Mouse (Mus musculus) spleen, adult 2 months (tissue): ENCODE measurements around the gene Zbtb26. TPM values are rescaled to one million over a fixed set of nuclear protein-coding genes. Genes with fewer than 3 reads are reported as not detected.
A peak's percentile ranks its signal among the peaks of the same experiment; 100 is the strongest.

ENCODE experiments used
- DNase-seq, 2 experiments: peaks; one replicate each; pipeline versions ENCODE4 v3.0.0 to v3.0.0-alpha.2; 2012 to 2021; ENCODE audit warnings: low spot score in 2 of 2, low read depth in 1 of 2
- H3K27ac ChIP-seq: fragments of 200-500 bp; 2 replicates; pipeline ENCODE4 v1.5.1; 2012; ENCODE audit warnings: low read length, inconsistent platforms; ENCODE audit not compliant: insufficient read depth
- H3K27me3 ChIP-seq: fragments of 200-500 bp; 2 replicates; pipeline ENCODE4 v1.6.1; 2012; ENCODE audit warnings: mild to moderate bottlenecking, moderate library complexity, low read length, inconsistent platforms; ENCODE audit not compliant: control insufficient read depth, insufficient read depth
- H3K36me3 ChIP-seq: fragments of 200-500 bp; 2 replicates; pipeline ENCODE4 v1.6.1; 2012; ENCODE audit warnings: mild to moderate bottlenecking, low read length, inconsistent platforms; ENCODE audit not compliant: control insufficient read depth, insufficient read depth
- H3K4me1 ChIP-seq: fragments of 200-500 bp; 2 replicates; pipeline ENCODE4 v1.6.1; 2011; ENCODE audit warnings: inconsistent platforms; ENCODE audit not compliant: control insufficient read depth, insufficient read depth, insufficient read length
- H3K4me3 ChIP-seq: fragments of 200-500 bp; 2 replicates; pipeline ENCODE4 v1.5.1; 2011; ENCODE audit warnings: mild to moderate bottlenecking, inconsistent platforms; ENCODE audit not compliant: insufficient read depth, insufficient read length; ENCODE audit errors: extremely low read depth
- CTCF ChIP-seq: fragments of 200-500 bp; IDR thresholded peaks from 2 replicates; pipeline ENCODE4 v1.5.1; 2011; ENCODE audit warnings: mild to moderate bottlenecking, inconsistent platforms; ENCODE audit not compliant: insufficient read depth, insufficient read length, insufficient replicate concordance; ENCODE audit errors: extremely low read depth
- POLR2A ChIP-seq: fragments of 200-500 bp; IDR thresholded peaks from 2 replicates; pipeline ENCODE4 v1.6.1; 2011; ENCODE audit warnings: low read depth, low read length, inconsistent platforms
- WGBS: fragments of 180-500 bp; shearing (Covaris S2); methylation state at CpG from one replicate; pipeline ENCODE4 v1.1.7; 2018; 5-methylcytosine and 5-hydroxymethylcytosine counted together
- polyA plus RNA-seq: library from polyadenylated mRNA; depleted of rRNA; stranded (reverse); fragments of >200 nt; gene quantifications from 2 replicates; pipeline ENCODE4 v1.2.3, GENCODE M21; 2012; rRNA removed

Gene Zbtb26
- polyA plus RNA-seq, 1 experiment: 1.9 TPM

DNA sequence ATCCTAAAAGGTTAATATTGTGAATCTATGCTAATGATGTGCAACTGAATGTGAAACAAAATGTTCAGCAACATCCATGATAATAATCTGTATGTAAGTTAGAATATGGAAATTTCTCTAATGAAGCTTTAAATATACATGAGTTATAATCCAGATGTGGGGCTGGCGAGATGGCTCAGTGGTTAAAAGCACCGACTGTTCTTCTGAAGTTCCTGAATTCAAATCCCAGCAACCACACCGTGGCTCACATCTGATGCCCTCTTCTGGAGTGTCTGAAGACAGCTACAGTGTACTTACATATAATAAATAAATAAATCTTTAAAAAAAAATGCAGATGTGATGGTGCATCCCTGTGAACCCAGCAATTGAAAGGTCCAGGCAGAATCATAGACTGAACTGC, 19.3 kb downstream of the Zbtb26 start:
- H3K4me3 ChIP-seq: no peak overlapping the region
- no peak for DNase-seq
- no peaks in the 10 kb centered on the region; the same call in none of the 2 replicates for H3K4me1 ChIP-seq
- 13% methylated on average over 3 of the region's 3 CpGs for WGBS
- TF ChIP-seq CTCF (no peak), POLR2A (no peak)
- no peaks in the 10 kb centered on the region for H3K27me3 ChIP-seq
- H3K27ac ChIP-seq: no peak overlapping the region
- peaks cover 2% of the 10 kb centered on the region for H3K36me3 ChIP-seq

DNA sequence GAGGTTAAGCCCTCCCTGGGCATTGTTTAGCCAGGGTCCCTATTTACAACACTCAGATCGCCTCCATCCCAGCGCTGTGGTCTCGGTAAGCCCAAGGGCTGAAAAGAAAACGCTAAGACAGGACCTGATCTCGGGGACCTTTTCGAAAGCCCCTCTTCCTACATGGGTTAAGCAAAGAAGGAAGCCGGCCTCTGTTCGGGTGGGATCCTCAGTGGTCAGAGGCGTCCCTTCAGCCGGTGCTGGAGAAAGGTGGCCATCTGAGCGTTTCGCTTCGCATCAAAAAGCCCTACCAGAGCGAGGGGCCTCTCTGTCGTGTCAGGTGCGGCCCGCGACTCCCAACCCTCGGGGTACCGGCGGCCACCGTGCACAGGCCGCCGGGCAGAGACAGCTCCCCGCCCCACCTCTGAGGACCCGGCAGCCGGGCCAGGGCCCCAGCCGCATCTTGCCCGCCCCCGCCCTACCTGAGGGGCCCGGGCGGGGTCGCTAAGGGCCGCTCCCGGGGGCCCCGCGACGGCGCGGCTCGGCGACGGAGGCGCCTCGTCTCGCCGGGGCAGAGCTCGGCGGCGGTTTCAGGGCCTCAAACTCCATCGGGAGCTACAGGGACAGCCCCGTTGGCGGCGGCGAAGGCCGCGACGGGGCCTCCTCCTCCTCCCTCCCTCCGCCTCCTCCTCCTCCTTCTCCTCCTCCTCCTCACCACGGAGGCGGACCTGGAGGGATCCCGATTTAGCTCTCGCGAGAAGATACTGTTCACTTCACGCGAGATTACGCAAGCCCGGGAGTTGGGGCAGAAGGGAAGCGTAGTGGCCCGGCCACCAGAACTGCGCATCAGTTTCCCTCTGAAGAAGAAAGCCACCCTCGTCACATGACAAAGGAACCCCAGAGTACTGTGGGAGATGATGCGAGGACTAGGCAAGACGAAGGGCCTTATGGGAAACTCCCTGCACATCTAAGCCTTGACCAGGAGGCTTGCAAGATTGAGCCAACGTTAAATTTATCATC, 20.3 kb downstream of the Zbtb26 start, which contains the start of gene Rc3h2:
Gene Rc3h2, minus strand, starts transcription at position 598 of the 999 bp plus-strand sequence.
- 1% methylated on average over 70 of the region's 75 CpGs for WGBS
- H3K27me3 ChIP-seq: no peaks in the 10 kb centered on the region
- no peaks in the 10 kb centered on the region; the same call in none of the 2 replicates for H3K4me1 ChIP-seq

DNA sequence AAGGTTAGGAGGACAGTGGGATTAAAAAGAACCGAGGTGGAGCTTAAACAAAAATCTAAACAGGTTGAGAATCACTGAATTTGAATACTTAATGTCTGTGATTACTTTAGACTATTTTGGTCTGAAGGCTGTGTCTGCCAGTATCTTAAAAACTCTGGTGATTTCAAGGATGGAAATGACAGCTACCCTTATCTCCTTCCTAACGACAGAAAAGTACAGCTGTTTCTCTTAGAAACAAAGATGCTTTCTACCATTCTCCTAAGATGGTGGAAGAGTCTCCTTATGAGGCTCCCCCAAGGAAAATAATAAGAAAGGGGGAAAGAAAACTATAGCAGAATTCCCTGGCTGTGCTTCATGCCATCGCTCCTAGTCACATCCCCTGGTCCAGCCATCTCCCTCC, 21.0 kb downstream of the Zbtb26 start:
- H3K36me3 ChIP-seq: no peaks in the 10 kb centered on the region; the same call in 1 of the 2 replicates
- DNase-seq: no peak
- H3K27me3 ChIP-seq: no peaks in the 10 kb centered on the region
- H3K4me3 ChIP-seq: peak overlapping the region; percentile 78
- no peaks in the 10 kb centered on the region; the same call in none of the 2 replicates for H3K4me1 ChIP-seq
- 5% methylated on average over 3 of the region's 3 CpGs for WGBS
- peak overlapping the region; percentile 83; the same call in 1 of the 2 replicates for H3K27ac ChIP-seq
- TF ChIP-seq POLR2A (no peak), CTCF (no peak)

More for the DNA sequence above, 20.3 kb downstream of the Zbtb26 start, which contains the start of gene Rc3h2:
- DNase-seq: peak; percentile 92 to 95
- Histone ChIP-seq H3K4me3 (peak within 1 kb of the TSS; percentile 78), H3K27ac (peak within 1 kb of the TSS; percentile 83), H3K36me3 (no peaks in the 10 kb centered on the region; the same call in 1 of the 2 replicates)
- TF ChIP-seq CTCF (no peak), POLR2A (peak; percentile 60)

DNA sequence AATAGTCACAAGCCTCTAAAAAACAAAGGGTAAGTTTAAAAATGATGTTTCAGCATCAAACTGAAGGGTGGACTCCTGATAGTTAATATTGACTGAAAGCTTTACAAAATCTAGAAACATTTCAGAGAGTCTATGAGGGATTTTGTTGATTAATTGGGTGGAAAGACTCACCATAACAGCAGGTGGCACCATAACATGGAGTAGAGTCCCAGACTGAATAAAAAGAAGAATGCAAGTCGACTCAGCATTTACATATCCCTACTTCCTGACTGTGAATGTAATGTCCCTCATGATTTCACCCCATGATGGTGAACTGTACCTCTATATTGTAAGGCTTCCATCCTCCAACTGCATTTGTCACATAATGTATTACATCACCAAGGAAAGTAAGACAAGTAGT, 47.4 kb downstream of the Zbtb26 start:
- 13% methylated on average over 1 of the region's 1 CpGs for WGBS

DNA sequence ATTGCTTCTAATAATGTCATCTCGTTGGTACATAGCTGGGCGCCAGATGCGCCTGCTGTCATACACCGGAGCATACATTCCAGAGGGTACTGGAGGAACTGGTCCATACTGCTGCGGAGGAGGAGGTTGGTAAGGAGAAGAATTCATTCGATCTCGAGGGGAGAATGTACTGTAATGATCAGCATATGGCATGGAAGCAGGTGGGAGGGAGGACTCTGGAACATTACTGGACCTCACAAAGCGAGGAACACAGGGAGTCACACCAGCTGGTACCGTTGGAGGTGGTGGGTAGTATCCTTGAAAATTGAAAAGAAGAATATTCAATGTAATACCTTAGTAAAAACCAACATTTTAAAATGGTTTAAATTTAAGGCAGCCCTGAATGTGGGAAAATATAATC, 60.0 kb downstream of the Zbtb26 start:
- WGBS: 96% methylated on average over 9 of the region's 9 CpGs
- no peak overlapping the region for H3K27ac ChIP-seq
- H3K4me3 ChIP-seq: no peak overlapping the region
- no peaks in the 10 kb centered on the region for H3K27me3 ChIP-seq
- no peaks in the 10 kb centered on the region for H3K4me1 ChIP-seq
- TF ChIP-seq CTCF: no peak
- H3K36me3 ChIP-seq: peaks cover 16% of the 10 kb centered on the region
- DNase-seq: no peak

More for the DNA sequence above, 47.4 kb downstream of the Zbtb26 start:
- no peak for DNase-seq
- no peaks in the 10 kb centered on the region for H3K27me3 ChIP-seq
- H3K4me1 ChIP-seq: no peaks in the 10 kb centered on the region; the same call in 1 of the 2 replicates
- no peak overlapping the region for H3K4me3 ChIP-seq
- no peak overlapping the region for H3K27ac ChIP-seq
- TF ChIP-seq POLR2A (no peak), CTCF (no peak)
- peaks cover 11% of the 10 kb centered on the region for H3K36me3 ChIP-seq

Other genes starting within 250 kb of the Zbtb26 start
- gene Olfr366, start 231.6 kb downstream of the Zbtb26 start, polyA plus RNA-seq: not detected in 2 replicates
- not detected in 2 replicates for gene Olfr368, start 116.6 kb downstream of the Zbtb26 start, polyA plus RNA-seq
- gene Pdcl, start 83.8 kb downstream of the Zbtb26 start, polyA plus RNA-seq: 4.5 and 4.6 TPM in 2 replicates
- 4.4 and 4.7 TPM in 2 replicates for gene Rc3h2, start 20.2 kb downstream of the Zbtb26 start, polyA plus RNA-seq
- gene Zbtb6, start within 50 bp of the Zbtb26 start, polyA plus RNA-seq: 1.4 and 1.5 TPM in 2 replicates
- 3.8 and 5.1 TPM in 2 replicates for gene Rabgap1, start 144 bp upstream of the Zbtb26 start, polyA plus RNA-seq
- gene Gpr21, start 73.2 kb upstream of the Zbtb26 start, polyA plus RNA-seq: 0.12 and 0.15 TPM in 2 replicates